Mouse (Mus musculus) erythroblast, embryonic 14.5 days (primary cell): ENCODE results near the gene Stat1.

Source experiments
- GATA1 ChIP-seq: IDR thresholded peaks from 2 replicates; pipeline ENCODE4 v1.6.1; 2012; ENCODE audit warnings: low read length, inconsistent platforms, mixed read lengths
- TAL1 ChIP-seq: IDR thresholded peaks from 3 replicates; pipeline ENCODE4 v1.6.1; 2012; ENCODE audit warnings: low read length, inconsistent platforms, mixed read lengths

GRCm38 (mm10) chr1:52182992-52183391 lies 63.8 kb downstream of the Stat1 start:
- no peak for TF ChIP-seq GATA1
- no peak for TF ChIP-seq TAL1
